Mouse (Mus musculus) R1 (cell line): ENCODE results near the gene Kcnj11.

ENCODE experiments used
- DNase-seq: peaks from one replicate; pipeline ENCODE4 v3.0.0-alpha.2; 2018; ENCODE audit warnings: low read depth, low spot score

Gene Kcnj11

DNA sequence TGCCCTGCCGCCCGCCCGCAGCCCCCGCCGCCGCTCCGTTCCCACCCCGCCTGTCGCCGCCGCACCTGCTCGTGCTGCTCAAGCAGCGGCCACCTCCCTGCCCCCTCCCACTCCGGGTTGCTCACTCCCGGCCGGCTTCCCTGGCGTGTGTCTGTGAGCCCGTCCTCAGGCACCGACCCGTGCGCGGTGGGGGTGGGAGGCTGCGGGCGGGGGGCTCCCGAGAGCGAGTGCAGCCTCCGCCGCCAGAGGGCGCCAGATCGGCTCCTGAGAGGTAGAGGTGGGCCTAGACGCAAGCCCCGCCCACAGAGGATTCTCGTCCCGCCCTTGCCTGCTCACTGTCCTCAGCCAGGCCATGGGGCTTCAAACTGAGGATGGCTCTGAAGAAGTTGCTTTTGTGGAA is at the start of gene Kcnj11:
TSS of gene Kcnj11 (minus strand) at position 202 of the 400 bp plus-strand sequence.
- peak; percentile 79 for DNase-seq

DNA sequence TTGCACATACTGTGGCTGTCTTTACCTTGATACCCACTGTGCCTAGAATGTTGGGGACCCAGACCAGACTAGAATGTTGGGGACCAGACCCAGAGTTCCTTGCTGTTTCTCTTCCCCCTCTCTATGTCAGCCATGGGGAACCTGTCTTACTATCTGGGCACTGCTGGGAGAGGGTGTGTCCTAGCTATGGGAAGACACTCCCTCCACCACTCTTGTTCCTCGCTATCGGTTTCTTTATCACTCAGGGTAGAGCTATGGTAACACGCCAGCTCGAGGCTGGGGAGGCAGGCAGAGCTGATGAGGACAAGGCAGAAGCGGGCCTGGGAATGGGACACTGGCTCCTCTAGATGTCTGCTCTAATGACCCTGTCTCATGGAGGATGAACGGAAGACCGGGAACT is 46.9 kb upstream of the Kcnj11 start:
- no peak for DNase-seq

DNA sequence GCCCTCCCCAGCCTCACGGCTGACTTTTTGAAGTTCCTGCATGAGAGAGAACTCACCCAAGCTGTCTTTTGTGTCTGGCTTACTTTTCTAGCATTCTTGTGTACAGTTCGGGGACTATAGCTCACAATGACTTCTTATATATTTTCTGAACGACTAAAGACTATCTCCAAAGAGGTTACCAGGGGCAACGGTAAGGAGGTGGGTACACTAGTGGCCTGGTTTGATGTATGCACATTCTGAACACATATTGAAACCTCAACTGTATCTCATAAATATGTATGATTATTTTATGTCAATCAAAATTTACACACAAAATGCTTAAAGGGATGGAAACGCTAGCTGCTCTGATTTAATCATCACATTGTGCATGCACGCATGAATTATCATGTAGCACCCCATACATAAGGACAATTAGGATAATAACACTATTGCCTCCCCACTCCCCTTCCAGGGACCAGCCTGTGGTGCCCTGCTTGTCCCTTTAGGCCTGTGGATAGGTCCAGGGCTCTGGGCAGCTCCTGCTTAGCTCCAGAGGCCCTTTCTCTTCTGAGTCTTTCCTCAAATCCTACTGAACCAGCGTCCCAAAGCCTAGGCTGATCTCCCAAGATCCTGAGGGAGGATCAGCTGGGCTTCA is 46.2 kb upstream of the Kcnj11 start:
- DNase-seq = no peak

DNA sequence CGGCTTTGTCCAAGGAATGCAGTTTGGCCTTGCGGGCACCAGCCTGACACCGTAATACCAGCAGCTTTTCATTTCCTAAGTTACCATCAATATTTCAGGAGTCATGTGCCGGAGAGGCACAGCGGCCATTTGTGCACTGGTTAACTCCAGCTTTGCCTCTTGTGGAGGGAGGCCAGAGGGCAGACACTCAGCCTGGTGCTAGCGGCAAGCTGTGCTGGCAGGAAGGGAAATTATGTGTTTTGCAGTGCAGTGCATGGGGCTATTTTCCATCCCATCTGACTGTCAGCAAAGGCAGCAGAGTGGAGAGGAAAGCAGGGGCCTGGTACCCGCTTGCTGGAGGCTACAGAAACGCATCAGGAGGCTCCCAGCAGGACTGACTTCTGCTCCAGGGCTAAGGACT is 43.5 kb upstream of the Kcnj11 start:
- DNase-seq = no peak

DNA sequence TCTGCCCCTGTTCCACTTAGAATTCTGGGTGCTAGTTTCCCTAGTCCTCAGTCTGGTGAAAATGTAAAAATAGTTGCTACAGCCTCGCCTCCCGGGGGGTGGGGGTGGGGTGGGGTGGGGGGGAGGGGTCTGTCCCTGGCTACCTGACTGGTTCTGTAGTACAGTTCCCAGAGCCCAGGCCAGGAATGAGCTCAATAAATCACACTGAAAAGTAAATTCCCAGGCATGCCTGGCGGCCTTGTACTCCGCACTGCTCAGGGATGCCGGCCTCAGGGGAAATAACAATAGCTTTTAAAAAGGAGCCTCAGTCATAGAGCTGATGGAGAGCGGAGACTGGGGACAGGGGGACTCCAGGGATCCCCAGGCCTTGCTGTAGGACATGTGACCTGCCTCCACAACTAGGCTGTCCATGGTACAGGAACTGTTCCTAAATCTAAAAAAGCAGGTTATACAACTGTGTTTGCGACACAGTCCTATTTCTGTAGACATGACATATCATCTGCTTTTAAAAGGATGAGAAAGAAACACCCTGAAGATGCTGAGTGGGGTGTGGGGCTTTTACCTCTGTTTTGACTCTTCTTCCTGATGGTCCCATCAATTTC is 37.9 kb upstream of the Kcnj11 start:
- DNase-seq = no peak

DNA sequence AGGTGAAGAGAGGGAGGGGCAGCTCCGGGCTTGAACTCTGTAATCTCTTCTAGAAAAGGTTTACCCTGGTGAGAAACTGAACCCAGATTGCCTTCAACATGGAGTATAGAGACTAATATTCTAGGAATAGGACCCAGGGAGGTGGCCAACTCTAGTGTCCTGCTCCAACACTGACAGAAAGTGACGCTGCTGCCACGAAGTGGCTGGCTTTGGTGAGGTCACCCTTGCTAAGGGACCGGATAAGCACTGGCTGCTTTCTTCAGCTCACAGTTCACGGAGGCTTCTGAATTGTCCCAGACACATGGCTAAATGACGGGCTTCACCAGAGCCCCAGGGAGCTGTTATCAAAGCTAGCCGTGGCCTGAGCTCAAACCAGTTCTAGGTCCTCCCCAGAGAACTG is 33.3 kb upstream of the Kcnj11 start:
- DNase-seq = no peak

DNA sequence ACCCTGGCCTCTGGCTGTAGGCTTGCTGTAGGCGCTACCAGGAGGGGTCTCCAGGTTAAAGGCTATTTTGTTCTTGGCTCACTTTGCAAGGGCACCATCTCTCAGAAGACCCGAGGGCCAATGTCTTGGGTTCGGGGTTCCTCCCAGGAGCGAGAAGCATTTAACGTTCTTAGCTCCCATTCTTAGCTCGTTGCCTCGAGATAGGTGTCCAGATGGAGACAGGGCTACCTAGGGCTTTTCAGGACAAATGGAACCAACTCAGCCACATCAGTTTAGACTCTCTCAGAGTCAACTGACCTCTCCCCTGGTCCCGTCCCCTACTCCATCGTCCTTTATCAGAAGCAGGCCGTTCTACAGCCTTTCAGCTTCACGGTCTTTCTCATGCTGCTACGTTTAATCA is 31.7 kb upstream of the Kcnj11 start:
- no peak for DNase-seq

DNA sequence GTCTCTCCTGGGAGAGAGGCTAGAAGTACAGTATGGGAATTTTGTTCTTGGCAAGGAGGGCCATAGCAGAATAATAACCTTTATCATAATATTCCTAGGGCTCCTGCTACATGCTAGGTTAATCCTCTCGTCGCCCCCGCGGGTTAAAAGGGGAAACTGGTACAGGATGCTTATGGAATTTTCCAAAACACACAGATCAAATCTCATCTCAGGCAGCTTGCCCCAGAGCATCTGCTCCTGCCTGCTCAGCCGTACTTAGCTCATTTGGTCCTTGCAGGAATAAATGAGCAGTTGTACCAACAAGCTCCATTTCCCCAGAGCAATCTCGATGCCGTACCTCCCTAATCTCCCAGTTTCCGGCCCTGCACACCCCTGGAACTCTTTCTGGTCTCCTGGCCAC is 31.2 kb upstream of the Kcnj11 start:
- DNase-seq = no peak

DNA sequence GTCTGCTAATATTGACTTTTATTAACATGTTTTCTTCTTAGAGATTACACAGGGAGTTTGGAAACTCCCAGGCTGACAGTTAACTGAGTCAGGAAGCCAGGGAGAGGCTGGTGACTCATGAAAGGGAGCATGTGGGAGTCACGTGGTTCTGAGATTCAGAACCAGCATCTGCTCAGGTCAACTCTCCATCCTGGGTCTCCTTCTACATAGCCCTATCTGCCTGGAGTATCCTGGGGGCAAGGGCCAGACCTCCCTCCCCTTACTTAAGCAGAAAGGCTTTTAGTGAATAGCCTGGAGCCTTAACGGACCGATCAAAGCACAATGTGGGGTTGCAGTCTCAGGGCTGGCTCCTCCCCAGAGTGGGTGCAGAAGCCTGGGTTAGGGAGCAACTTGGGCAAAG is 30.7 kb upstream of the Kcnj11 start:
- DNase-seq = no peak

DNA sequence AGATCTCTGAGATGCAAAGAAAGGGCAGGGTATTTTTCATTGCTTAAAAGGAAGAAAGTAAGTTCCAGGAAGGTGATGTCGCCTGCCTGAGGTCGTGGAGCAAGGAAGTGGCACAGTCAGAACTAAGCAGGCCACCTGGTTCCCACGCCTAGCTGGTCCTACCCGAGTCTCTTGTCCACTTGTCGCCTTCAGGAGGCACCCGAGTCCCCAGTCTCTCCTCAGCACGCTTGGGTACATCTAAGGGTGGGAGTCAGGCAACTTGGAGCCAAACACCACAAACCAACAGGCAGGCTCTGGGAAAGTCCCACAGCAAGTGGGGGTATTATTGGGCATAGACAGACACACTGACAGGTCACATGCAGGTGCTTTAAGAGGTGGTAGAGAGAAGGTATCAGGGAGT is 30.2 kb upstream of the Kcnj11 start:
- no peak for DNase-seq

DNA sequence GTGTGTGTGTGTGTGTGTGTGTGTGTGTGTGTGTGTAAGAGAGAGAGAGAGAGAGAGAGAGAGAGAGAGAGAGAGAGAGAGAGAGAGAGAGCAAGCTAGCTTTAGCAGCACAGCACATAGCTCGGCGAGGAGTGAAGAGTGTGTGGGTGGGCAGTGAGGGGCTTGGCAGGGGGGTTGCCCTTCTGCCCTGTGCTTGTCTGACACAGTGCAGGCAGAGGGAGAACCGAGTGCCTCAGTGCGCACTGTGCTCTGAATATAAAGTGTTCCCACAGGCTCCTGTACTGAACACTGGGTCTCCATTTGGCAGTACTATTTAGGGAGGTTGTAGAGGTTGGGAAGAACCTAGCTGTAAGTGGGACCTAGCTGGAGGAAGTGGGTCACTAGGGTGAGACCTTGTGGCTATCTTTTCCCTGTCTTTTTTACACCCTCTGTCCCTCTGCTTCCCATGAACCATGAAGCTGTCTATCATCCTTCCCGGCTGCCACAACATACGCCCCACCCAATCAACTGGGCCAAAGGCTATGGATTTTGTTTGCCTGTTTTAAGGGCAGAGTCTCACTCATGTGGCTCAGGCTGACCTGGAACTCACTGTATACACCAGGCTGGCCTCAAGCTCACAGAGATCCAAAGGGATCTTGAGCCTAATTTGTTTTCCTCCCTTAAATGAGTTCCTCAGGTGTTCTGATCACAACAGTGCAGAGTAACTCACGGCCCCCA is 29.1 kb upstream of the Kcnj11 start:
- no peak for DNase-seq

DNA sequence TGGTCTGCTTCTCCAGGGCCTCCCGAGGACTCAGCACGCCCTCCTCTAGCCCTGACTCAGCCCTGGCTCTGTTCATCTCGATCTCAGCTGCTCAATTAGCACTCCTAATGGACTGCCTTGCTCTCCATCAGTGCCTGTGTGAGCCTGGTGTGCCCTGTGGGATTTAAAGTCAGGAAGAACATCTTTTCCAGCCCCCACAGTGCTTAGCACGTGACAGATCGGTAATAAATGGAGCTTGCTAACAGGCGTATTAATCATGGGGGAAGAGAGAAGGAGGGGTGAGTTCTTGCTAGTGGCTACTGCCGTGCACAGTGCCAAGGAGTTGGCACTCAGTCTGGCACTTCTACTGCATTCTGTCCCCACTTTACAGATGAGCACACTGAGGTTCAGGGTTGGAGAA is 27.6 kb upstream of the Kcnj11 start:
- no peak for DNase-seq

DNA sequence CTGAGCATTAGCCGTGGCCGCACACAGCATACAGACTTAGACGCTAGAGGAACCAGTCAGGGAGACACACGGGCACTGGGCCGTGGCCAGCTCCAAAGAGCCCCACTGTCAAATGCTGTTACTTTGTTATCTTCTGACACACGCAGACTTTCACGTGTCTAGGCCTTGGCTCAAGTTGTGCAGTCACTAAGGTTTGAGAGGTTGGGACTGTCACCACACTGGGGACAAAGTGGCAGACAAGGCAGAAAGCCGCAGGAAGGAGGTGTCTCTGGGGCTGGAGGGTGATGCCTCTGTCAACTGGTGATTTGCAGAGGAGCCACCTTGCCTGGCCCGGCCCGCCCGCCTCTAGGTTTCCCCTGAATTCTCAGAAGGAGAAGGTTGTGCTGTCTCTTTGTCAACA is 24.8 kb upstream of the Kcnj11 start:
- no peak for DNase-seq

DNA sequence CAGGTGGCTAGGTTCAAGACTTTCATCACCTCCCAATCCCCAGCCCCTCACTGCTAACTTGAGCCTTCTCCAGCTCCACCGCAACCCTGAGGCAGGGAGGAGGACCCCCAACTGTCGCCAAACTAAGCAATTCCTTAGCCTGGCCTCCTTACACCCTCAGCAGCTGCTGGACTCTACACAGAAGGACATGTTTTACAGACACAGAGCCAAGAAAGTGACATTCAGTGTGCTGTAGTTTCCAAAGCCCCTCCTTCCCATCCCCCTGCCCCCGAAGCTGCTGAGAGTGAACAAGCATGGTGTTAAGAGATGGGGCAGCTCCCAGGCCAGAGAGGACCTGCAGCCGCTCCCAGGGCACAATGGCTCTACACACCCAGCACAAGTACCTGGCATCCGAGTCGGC is 23.9 kb upstream of the Kcnj11 start:
- no peak for DNase-seq

DNA sequence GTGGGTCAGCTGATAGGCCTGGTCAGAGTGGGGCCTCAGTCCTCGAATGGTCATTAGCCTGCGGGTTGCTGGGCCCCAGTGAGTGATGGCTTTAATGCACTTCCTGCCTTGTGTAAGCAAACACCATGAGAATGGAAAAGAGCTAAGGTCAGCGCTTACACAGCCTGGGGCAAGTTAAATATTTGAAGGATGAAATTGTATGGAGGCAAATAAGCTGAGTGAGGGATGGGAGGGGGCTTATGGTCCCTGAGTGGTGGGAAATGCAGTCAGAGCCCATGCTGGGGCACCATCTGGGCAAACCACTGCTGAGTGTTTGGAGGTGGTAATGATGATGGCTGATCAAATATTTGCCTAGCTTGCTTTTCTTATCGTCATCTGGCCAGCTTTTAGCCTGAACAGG is 22.4 kb upstream of the Kcnj11 start:
- no peak for DNase-seq

DNA sequence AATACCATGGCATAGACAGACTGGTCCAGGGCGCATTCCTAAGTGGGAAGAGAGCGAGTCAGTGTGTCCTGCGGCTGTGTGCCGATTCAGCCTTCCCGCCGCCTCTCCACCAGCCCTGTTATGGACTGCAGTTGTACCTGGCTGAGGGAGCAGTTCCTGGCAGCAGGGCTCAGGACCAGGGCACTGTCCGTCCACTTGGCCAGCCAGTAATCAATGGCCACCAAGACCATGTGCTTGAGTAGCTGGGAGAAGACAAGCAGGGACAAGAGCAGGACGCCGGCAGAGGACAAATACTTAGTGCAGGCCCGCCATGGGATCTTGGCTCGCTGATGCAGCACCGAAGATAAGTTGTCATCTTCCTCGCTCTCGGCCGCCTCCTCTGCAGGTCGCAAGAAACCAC is 16.5 kb upstream of the Kcnj11 start:
- no peak for DNase-seq

DNA sequence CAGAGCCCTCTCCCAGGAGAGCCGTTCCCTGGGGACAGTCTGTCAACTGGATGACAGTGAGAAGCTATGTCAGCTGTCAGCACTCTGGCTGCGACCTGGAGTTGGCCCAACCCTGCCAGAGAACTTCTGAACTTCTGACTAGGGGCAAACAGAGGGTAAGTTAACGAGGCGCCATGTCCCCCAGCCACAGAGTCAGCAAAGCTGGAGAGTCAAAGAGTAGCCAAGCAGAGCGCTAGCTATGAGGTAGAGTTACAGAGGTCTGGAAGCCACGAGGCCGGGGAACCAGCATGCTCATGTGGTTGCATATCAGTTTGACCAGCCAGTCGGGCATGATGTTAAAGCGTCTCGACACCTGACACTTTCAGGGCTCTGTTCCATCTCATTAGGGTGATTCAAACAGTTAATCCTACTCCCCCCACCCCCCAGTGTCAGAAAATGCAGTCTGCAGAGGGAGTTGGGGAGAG is 15.6 kb upstream of the Kcnj11 start:
- DNase-seq = no peak

DNA sequence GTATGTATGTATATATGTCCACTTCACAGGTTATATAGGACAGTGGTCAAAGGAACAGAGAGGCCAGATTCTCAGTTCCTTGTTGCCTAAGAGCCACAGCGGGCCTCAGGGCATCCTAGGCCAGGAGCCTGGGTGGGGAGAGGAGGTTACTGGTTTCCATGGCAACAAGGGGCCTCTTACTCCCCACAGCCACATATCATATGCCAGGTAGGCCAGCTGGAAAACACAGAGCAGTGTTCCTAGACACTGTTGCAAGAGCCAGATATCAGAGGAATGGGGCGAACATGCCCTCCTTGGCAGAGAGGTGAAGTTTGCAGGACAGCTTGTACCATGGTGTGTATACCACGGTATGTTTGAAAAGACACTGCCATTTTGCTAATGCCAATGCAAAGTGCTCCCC is 12.9 kb upstream of the Kcnj11 start:
- no peak for DNase-seq

DNA sequence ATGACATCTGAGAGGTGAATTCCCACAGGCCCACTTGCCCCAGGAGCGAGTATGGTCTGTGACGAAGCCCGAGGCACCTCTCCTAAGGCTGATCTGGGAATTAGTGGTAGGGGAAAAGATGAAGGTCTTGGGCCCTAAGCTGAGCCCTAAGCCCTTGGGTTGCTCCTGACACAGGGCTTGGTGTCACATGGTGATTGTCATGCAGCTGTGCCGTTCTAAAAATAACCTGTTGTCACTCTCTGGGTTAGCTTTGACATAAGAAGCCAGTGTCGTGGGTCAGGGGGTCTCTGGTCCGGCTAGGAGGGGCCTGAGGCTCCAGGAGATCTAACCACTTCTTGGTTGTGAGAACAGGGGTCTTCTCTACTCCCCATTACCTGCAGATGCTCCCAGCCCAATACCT is 11.4 kb upstream of the Kcnj11 start:
- DNase-seq = no peak

DNA sequence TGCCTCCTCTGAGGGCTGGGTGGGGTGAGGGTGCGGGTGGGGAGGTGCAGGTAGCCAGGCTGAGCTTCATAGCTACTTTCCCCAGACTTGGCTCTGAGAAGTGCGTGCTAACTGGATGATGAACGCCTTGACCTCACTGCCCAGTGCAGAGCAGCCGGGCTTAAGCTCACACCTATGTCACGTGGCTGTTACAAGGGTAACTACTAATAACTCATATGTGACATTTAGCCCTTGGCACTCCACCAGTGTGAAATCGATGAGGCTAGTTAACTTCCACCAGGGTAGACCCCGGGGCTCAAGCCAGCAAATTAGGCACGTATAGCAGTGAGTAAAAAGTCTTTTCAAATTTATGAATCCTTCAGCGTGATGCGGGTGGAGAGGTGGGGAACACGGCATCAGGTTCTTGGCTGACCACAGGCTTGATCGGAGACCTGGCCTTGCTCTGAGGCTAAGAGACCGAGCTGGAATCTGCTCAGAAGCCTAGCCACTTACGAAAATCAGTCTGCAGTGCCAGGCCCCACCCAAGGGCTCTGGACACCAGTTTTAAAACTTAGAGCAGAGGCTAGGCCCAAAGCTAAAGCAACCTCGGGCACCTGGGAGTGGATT is 10.8 kb upstream of the Kcnj11 start:
- DNase-seq = no peak

DNA sequence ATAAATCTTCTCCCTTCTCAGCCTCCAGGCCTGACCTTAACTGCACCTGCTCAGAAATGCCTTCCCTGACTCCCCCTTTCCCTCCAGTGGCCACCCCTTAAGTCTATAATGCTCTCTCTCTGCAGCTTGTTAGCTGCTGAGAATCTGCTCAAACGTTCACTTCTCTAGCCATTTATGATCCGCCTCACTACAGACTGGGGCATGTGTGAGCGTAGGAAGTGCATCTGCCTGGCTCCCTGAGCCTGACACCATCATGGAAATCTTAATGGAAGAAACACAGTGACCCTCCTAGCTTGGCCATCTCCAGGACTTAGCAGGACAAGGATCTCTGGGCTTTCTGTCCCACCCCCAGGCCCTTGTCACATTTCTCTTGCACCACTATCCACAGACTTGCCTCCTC is 9.5 kb upstream of the Kcnj11 start:
- DNase-seq = no peak

DNA sequence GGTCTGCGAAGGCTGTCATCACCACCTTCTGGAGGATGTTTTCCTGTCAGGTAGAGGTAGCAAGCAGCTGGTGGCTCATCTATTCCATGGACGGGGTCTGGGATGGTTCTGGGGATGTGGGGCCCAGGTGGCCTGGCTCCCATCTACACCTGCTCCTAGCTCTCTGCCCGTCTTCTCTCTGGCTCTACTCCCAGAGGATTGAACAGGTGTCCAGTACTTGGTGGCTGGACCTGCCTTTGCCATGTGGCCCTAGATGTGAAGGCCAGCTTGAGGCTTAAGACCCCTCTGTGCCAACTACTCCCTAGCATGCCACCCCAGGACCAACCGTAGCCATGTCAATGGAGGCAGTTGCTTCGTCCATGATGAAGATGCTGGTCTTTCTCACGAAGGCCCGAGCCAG is 4.9 kb upstream of the Kcnj11 start:
- DNase-seq = no peak
